Mouse (Mus musculus) cerebral cortex, adult 2 months (tissue): Measurements from ENCODE around the gene Gm19426.

Experiments
- WGBS: fragments of 180-500 bp; shearing (Covaris S2); methylation state at CpG from one replicate; pipeline ENCODE4 v1.1.7; 2018; 5-methylcytosine and 5-hydroxymethylcytosine counted together

Gm19426 gene

GRCm38 (mm10) chr2:84743561-84743960 is at the start of gene Gm19426:
Gene Gm19426, minus strand, starts transcription at chr2:84743655.
- WGBS: 2% methylated on average over 25 of the region's 25 CpGs

DNA sequence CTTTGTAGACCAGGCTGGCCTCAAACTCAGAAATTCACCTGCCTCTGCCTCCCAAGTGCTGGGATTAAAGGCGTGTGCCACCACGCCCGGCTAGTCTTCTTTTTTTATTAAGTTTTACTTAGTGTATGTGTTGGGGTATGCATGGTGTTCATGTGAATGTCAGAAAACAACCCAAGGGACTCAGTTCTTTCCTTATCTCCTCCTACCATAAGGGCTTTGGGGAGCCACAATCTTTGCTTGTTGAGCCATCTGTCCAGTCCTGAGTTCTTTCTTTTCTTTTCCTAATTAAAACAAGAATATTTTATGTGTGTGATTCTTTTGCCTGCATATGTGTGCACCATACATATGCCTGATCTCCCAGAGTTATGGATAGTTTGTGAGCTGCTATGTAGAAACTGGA is 49.7 kb upstream of the Gm19426 start:
- WGBS: 91% methylated on average over 3 of the region's 3 CpGs

DNA sequence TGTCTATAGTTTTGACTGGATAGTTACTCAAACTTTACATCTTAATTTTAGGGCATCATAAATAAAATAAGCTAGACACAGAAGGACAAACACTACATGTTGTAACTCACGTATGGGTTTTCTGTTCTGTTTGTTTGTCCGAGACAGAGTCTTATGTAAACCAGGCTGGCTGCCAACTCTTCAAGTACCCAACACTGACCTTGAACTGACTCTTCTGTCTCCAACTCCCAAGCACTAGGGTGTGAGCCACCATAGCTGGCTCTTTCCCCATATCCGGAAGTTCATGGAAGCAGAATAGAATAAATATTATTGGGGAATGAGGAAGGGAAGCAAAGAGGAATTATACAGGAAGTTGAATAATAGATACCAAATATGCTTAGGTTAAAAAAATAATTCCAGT is 49.1 kb upstream of the Gm19426 start:
- WGBS: 69% methylated on average over 3 of the region's 3 CpGs

- 79% methylated on average over 9 of the region's 9 CpGs for WGBS
Measured at GRCm38 (mm10) chr2:84790418-84790817, 47.0 kb upstream of the Gm19426 start.

GRCm38 (mm10) chr2:84788316-84788715 is 44.9 kb upstream of the Gm19426 start:
- 72% methylated on average over 3 of the region's 3 CpGs for WGBS

DNA sequence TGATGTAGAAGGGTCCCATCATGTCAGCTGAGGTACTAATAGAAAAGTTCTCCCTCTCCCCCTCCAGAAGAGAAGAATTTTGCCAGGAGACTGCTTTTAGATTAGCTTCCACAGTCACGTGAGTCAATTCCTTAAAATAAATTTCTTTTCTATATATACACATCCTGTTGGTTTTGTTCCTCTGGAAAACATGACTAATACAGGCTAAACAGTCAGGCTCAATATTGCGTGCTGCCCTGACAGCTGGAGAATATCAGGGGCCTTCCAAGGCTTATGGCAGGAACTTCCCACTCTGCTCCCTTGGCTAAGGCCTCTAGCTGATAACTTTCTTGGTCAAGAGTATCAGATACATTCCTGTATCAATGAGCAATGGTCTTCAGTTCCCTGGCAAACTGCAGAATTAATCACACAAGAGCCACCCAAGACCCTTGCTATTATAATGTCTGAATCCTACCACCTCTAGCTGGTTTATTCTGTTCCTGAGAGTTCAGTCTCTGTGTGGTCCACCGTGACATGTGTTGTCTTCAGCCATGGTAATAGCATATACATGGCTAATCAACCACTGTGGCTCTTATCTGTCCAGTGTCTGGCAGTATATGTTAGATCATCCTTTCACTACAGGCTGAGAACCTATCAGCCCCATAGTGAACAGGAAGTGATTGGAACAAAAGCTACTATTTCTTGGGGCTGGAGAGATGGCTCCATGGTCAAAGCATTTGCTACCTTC is 40.5 kb upstream of the Gm19426 start:
- 65% methylated on average over 3 of the region's 3 CpGs for WGBS

DNA sequence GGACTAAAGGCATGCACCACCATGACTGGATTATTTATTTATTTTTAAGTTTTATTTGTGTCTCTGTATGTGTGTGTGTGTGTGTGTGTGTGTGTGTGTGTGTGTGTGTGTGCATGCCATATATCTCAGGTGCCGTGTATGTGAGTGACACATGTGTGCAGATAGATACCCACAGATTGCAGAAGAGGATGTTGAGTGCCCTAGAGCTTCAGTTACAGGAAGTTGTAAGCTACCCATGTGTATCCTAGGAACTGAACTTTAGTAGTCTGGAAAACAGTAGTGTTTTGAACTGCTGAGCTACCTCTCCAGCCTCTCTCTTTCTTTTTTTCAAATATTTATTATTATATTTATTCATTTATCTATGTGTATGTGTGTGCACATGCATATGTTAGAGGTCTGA is 39.9 kb upstream of the Gm19426 start:
- 88% methylated on average over 1 of the region's 1 CpGs for WGBS

DNA sequence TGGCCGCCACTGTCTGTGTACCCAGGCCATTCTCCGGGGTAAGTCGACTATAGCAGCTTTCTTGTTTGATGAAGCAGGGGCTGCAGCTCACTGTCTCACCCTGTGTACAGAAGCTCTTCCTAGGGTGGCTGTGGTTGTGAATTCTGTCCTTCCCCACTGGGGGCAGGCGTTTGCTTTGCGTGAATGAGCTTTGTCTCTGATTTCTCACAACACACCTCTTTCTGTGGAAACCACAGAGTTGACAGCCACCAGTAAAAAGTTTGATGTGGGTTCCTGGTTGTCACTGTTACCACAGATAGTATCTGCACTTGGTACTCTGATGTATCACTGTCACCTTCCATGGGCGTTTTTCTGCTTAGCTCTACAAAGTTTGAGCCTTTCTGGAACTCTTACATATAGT is 35.8 kb upstream of the Gm19426 start:
- 68% methylated on average over 6 of the region's 6 CpGs for WGBS

DNA sequence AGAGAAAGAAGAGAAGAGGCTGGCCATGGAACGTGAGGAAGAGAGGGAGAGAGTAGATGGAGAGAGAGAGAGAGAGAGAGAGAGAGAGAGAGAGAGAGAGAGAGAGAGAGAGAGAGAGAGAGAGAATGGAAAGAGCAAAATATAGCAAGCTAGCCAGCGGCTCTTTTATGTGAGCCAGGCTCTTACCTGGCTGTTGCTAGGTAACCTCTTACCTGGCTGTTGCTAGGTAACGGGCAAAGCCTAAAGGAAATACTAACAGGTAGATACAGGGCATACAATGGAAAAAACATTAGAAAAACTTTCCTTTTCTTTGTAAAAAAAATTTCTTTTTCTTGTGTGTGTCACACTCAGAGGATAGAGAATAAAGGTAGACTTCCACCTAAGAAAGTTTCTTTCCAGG is 34.3 kb upstream of the Gm19426 start:
- WGBS: 76% methylated on average over 3 of the region's 3 CpGs

DNA sequence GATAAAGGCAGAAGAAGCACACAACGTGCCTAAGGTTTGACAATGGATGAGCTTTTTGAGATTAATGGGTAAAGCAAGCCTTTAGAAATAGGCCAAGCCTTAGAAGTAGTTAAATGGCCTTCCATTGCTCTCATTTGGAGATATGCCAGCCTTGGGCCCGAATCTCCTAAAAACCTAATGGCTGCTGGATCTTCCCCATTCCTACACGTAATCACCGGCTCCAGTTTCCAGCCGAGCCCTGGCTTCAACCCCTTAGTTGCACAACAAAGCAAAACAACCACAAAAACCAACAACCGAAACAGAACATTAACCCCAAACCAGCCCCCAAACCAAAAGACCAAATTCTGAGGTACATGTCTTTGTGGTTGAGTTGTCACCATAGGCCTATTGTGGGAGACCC is 32.2 kb upstream of the Gm19426 start:
- 73% methylated on average over 6 of the region's 6 CpGs for WGBS

DNA sequence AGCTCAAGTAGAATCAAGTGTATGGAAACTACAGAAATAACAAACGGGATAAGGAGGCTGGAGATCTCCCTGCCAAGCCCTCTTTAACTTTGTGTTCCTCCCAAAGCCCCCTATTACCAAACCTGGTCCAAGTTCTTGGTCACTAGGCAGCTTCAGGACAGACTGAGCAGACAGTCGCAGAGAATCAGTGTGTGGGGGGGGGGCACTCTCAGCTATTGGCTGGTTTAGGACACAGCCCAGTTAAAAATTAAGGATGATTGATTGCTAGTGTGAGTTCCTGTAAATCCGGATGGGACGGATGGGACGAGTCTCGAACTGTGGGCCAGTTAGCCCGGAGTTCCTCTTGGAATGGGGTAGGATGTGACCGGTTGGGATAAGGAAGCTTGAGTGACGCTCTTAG is 31.8 kb upstream of the Gm19426 start, which contains the start of gene Serping1:
Serping1 (minus strand) TSS at position 204 of the 400 bp plus-strand sequence.
- WGBS: 77% methylated on average over 9 of the region's 9 CpGs

- WGBS: 18% methylated on average over 14 of the region's 15 CpGs
Measured at GRCm38 (mm10) chr2:84774751-84775150, 31.3 kb upstream of the Gm19426 start.

- WGBS: 83% methylated on average over 5 of the region's 5 CpGs
Measured at GRCm38 (mm10) chr2:84773195-84773594, 29.7 kb upstream of the Gm19426 start.

- 92% methylated on average over 4 of the region's 4 CpGs for WGBS
Measured at GRCm38 (mm10) chr2:84772454-84772853, 29.0 kb upstream of the Gm19426 start.

GRCm38 (mm10) chr2:84770501-84770900 is 27.0 kb upstream of the Gm19426 start:
- 70% methylated on average over 6 of the region's 6 CpGs for WGBS

DNA sequence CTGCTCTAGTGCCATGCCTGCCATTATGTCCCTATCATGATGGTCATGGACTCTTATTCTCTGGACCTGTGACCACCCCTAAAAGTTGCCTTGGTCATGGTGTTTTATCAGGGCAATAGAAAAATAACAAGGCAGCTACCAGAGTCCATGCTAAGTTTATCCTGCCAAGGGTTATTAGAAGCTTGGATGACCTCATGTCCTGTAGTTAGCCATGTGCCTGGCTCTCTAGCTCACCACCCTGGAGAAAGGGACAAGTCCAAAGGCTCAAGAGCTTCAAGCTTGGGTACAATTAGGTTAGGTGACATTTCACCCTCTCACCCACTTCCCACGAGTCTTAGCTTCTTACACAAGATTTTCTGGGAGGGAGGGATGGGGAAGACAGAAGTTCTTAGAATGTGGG is 19.4 kb upstream of the Gm19426 start:
- 67% methylated on average over 1 of the region's 1 CpGs for WGBS

GRCm38 (mm10) chr2:84762295-84762694 is 18.8 kb upstream of the Gm19426 start:
- 60% methylated on average over 4 of the region's 4 CpGs for WGBS

DNA sequence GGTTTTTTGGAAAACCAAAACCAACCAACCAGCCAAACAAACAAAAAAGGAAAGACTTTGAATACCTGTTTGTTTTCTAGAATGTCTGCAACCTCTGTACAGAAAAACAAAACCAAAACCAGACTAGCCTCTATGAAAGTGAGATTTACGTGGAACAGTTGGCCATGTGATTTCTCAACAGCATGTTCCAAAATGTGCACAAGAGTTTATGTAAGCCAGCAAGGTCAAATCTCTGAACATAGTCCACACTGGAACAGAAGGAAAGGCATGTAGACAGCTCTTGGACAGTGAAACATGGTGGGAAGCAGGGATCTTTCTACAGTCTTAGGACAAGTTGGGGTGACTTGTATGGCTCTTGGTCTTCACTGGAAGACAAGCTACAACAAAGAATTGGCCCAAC is 18.4 kb upstream of the Gm19426 start:
- WGBS: 87% methylated on average over 1 of the region's 1 CpGs

DNA sequence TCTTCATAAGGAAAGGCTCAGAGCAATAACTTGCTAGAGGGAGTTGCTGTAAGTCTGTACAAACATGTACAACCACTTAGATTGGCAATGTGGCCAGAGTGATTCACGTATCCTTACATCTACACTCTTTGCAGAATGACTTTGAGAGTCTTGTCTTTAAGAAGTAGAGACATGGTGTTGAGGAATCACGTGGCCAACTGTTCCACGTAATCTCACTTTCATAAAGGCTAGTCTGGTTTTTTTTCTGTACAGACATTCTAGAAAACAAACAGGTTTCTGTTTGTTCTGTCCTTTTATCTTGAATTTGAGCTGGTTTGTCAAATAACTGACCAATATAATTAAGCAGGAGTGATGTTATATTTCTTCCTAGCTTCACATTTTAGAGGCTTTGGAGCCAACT is 17.9 kb upstream of the Gm19426 start:
- 84% methylated on average over 3 of the region's 3 CpGs for WGBS

DNA sequence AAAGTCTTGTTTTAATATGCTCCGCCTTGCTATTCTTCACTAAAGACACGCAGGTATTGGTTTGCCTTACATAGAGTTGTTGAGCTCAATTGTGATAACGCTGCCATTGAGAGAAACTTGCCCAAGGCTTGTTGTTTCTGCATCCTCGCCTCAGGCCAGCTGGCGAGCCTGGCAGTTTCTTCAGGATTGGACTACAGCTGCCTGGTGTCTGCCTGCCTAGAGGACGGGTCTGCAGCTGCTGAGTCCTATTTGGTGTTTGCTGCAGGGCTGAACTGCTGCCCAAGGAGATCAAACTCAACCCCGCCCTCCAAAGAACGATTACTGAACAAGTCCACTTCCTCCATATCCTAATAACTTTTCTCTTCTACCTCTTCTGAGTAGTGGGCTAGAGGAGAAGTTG is 17.3 kb upstream of the Gm19426 start:
- WGBS: 74% methylated on average over 8 of the region's 8 CpGs

- WGBS: 7% methylated on average over 2 of the region's 2 CpGs
Measured at GRCm38 (mm10) chr2:84758542-84759127, 15.2 kb upstream of the Gm19426 start.

- WGBS: 74% methylated on average over 7 of the region's 7 CpGs
Measured at GRCm38 (mm10) chr2:84757026-84757682, 13.7 kb upstream of the Gm19426 start.

- whole genome bisulfite sequencing: 89% methylated on average over 5 of the region's 5 CpGs
Measured at GRCm38 (mm10) chr2:84756245-84756644, 12.8 kb upstream of the Gm19426 start.
